Mouse (Mus musculus) gastrocnemius, postnatal 25 days (tissue): ENCODE results near the gene Spata20. TPM values are rescaled to one million over a fixed set of nuclear protein-coding genes. Genes with fewer than 3 reads are reported as not detected.

ENCODE experiments used
- DNase-seq: peaks from one replicate; pipeline ENCODE4 v3.0.0; 2022
- total RNA-seq, 2 experiments: library from RNA; stranded (reverse); gene quantifications; 1 replicate in 1 of 2; 2 replicates in 1 of 2; pipeline ENCODE4 v1.2.3; 2021

Spata20 gene
- total RNA-seq, 2 experiments from 2014 or later: not detected

DNA sequence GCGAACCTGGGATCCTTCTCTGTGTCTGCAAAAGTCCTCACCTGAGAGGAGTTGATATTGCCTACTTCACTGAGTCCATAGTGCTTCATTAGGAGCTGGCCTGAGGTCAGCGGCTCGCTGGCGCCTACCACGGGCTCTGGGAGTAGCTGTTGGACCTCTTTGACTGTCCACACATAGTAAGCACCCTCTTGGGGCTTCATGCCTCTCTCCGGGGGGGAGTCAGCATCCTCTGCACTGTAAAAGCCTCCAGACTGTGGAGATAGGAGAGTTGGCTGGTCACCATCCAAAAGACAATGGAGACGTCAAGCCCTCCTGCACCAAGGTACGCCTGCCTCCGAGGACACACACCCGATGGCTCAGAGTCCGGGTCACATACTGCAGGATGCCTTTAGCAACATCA, 3.2 kb downstream of the Spata20 start:
- DNase-seq: no peak

DNA sequence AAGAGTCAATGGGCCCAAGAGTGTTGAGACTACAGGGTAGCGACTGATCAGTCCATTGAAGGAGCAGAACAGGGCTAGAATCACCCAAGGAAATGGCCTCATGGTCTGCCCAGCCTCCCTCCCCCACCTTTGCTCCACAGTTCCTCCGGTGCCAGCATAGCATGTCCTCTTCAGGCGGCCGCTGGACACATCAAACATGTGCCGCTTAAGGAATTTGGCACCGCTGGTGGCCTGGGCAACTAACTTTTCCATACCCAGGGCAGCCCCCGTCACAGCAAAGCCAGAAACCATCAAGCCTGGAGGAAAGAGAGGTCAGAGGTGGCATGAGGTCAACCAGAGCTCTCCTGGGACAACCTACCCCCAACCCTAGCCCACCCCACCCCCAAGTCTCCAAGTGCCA, 4.0 kb downstream of the Spata20 start:
- no peak for DNase-seq

DNA sequence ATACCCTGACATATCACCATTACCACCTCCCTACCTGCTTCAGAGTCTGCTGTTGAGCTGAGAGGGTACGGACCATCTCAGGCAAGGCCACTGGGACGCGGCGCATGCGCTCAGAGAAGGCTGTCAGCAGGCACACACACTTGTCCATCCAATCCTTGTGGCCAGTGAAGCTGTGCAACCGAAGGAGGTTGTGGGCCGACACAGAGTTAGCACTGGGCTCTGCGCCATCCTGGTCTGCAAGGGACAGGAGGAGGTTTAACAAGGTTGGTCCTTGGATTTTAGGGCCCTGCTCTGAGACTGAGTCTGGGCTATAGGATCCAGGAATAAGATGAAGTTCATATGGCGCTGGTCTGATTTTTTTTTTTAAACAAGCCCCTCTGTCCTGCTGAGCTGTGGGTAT, 5.6 kb downstream of the Spata20 start:
- DNase-seq: no peak

DNA sequence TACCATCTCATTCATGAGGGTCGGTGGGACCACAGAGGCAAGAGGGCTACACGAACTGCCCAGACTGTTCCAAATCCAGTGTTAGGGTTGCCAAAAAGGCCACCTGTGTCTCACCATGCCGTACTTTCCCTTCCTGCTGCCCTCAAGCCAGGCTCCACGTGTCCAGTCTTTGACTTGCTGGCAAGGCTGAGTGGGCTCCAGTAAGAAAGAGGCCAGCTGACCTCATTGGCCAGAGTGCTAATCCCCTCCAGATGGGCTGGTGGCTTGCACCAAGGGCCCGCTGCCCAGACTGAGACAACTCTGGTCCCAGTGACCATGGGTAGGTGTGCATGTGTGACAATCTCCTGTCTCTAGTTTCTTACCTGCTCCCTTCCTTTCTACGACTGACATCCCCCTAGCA, 8.3 kb downstream of the Spata20 start:
- DNase-seq: peak; percentile 40

DNA sequence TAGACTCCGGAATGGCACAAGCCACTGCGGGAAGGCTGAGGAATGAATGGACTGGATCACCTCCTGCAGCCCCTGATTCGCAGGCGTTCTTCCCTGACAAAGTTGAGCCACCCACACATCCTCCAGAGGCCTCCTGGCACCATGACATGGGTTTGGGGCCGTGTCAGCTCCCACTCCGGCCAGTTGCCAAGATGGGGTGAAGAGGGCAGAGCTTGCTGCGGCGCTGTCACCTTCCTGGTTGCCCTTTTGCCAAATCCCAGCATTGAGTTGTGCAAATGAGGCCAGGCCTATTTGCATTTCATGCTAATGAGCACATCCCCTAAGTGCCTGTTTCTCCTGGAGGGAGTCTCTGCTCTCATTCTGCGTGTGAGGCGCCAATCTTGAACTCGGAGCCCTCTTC, 10.3 kb downstream of the Spata20 start:
- DNase-seq: no peak

DNA sequence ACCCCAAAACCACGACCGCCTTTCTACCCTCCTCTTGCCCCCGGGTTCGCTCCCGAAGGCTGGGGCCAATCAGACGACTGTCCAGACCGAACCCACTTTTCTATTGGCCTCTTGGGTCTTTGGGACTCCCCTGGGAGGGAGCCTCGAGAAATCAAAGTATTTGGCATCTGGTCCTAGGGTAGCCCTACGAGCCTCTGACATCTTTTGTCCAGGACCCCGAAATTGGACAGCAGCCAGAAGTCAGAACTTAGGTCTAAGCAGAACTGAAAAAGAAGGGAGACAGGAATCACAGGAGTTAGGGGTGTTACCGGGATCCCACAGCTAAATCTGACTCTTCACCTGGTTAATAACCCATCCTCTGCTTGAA, 11.5 kb downstream of the Spata20 start:
- no peak for DNase-seq

DNA sequence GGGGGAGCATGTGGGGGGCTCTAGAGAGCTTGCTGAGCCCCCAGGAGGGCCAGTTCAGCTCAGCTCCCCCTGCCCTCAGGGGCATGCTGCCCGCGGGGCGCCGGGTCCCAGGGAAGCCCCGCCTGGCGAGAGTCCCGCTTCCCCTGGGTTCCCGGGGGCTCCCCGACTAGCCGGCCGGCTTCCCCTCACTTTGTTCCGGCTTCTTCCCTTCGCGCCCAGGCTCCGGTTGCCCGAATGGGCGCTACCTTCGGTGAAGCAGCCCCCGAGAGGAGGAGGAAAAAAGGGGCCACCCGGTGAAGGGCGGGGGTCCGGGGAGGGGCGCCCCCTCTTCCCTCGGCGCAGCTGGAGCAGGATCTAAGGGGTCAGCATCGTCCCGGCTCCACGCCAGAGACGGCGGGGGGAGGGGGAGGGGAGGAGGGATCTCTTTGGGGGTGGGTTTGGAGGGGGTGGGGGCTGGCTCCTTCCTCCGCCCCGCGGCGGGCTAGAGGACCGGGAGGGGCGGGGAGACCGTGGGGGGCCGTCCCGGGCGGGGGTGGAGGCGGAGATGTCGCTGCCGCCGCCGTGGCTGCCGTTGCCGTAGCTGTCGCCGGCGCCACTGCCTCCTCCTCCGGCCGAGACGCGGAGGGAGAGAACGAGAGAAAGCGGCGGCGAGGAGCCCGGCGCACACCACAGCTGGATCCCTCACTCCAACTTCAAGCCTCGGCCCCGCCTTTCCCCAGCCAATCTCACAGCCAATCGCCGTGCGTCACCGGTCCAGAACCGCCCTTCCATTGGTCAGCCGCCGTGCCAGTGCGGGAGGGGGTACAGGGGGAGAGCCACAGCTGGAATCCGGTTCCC, 12.1 kb downstream of the Spata20 start, which contains the start of gene Cacna1g:
Cacna1g (minus strand) TSS at position 492 of the 837 bp plus-strand sequence.
- DNase-seq: peak; percentile 89

DNA sequence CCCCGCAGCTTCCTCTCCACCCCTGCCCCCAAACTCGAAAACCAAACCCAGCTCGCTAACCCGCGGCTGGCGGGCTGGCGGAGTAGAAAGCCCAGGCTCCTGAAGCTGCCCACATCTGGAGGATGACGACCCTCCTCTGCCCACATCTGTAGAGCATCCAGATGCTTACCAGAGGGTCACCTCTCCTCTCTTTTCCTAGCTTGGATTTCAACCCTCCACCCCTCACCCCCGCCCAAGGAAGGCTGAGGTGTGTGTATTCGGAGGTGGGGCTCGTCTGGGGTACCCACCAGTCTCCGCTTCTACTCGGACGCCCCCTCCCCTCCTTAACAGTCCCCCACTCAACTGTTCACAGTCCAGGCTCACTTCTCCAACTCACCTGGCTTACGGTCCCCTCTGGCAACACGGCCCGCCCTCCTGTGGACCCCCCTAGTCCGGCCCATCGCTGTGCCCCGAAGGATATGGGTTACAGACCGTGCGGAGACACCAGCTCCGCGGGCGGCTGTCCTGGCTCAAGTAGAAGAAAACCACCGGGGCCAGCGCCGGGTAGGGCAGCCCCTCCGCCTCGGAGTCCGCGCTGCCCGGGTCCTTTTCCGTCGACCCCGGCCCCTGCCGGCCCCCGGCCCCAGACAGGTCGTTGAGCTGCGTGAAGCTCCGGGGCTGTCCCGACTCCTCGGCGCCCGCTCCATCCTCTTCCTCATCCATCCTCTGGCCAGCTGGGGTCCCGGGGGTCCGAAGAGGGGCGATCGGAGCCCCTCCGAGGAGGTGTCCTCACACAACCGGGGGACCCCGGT, 12.9 kb downstream of the Spata20 start:
- DNase-seq: no peak

DNA sequence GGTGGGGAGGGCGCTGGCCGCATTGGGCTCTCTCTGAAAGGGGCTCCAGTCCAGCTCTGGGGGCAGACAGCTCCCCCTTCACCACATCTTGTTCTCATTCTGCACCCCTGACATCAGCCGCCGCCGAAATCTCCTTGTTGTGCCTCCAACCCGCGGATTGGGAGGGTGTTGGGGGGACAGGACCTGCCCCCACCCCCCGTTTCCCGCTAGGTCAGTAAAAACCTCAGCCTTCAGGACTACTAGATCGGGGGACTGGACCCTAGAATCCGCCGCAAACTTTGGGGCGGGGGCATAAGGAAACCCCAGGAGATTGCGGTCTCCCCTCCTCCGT, 13.4 kb downstream of the Spata20 start:
- no peak for DNase-seq

DNA sequence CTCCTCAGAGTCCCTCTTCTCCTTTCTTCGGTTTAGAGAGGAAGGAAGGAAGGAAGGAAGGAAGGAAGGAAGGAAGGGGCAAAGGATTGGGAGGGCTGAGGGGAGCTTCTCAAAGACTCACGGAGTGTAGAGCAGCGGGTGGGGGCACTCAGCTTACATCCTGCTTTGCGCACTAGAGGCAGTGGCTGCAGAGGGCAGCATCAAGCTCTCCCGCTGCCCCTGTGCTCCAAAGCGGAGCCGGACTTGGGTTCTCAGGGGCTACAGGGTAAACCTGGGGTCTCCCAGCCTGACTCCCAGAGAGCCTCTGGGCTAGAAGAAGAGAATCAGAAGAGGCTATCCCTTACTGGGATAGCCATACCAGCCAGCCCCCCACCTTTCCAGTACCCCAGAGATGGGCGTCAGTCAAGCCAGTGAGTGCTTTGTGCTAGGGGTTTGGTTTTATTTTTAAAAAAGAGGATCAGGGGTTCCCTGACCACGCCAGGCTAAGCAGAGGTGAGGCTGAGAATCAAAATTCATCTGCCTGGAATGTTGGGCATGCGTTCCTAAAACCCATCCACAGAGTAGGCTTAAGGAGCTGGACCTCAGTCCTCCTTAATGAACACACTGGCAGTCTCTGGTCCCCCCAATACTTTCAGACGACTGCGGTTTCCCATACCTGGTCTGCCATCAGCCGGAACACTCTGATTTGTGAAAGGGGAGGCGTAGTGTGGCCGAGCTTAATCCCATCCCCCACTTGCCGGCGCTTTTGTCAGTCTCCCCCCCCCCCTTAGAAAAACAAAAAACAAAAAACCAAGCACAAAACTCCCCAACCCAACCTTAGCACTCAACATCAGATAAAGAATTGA, 14.0 kb downstream of the Spata20 start:
- no peak for DNase-seq

DNA sequence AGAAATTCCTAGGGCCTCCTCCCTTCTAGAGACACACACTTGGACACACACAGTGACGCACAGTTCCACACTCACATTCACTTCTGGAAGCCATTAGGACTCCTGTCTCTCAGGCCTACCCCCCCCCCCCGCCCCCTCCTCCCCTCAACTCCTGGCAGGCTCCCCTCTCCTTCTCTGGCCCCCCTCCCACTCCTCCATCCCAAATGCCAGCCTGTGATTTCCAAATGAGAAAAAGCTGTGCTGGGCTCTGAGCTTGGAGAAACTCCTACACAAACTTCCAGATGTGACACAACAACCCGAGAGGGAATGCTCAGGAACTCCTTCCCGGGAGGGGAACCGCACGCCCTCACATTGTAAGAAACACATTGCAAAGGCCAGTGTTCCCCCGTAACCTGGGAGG, 15.6 kb downstream of the Spata20 start:
- no peak for DNase-seq

DNA sequence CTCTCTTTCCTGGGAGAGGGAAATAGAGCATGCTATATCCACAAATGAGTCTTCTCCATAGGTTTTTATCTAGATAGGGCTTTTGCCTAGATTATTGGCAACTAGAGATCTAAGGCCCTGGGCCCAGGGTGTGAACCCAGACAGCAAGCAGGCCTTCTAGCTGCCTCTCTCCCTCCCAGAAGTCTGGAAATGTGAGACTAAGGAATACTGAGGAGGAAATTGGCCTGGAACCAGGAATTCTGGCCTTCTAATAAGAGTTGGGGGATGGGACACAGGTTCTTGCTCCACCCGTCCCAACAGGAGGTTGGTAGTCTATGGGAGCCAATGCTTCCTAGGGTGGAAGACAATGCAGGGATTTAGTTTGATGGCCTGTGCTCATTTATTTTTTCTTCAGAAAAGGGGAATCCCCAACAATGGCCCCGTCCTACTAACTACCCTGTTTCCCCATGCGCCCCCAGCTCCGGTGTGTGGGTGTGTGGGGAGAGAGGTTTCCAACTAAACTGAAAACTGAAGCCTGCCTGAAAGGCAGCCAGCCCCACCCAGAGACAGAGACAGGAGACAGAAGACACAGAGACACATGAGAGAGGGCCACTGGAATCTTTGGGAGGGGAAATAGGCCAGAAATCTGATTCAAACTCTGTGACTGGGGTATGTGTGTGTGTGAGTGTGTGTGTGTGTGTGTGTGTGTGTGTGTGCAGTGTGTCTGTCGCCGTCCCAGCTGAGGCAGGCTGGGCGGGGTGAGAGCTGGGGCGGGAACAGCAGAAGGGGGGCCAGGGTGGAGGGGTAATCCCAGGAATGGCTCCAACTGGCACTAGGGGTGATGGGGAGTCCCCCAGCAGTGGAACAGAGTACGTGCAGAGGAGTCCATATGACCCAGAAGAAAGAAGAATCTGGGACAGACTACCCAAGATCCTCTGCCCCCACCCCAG, 16.6 kb downstream of the Spata20 start:
- peak; percentile 40 for DNase-seq

DNA sequence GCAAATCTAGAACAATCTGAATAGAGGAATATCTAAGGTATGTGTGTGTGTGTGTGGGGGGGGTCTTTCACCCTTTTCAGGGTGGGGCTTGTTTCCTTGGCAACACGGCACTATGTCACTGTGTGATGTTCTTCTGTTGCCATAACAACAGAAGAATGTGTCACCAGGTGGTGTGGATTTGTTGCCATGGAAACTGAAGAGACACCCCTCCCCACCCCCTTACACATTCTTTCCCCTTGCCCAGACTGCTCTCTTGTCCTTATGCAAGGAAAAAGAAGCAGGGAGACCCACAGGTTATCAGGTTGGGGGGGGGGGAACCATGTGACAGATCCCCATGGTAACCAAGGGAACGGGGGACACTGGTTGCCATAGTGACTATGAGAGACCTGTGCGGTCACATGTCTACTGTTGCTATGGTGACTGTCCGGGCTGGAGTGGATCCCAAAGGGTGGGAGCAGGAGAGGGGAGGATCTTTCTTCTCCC, 17.4 kb downstream of the Spata20 start:
- DNase-seq: no peak

DNA sequence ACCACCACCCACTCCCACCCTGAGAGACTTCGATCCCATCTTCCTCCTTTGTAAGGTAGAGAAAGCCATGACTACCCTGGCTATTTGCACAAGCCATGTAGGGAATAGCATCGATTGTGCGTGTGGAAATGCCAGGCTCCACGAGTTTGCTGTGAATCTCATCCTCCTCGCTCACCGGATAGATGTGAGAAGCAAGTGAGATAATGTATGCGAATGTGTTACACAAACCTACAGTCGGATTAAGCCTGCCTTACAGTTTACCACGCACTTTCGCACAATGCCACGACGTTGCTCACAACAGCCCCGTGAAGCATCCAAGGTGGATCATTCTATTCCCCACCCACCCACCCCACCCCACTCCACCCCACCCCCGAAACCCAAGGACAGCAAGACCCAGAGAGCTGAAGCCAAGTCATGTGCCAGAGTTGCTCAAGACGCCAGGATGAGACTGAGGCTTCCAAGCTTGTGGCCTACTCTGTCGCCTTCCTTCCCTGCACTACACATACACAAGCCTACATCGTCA, 19.6 kb downstream of the Spata20 start:
- no peak for DNase-seq

DNA sequence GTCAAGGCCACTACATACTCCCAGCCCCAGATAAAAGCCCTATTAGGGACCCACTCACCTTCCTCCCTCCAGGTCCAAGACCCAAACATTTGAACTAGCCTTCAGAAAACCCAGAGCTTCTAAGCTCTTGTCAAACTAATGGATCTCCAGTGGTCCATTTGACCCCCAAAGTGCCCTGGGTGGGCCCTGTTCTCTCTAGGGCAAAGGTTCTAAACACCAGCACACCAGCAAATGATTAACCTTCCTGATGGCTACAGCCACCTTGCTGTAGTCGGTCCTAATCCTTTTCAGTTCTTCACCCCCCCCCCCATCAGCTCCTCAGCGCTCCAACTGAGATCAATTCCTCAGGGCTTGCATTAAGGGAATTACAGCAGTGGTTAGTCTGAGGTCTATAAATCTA, 21.8 kb downstream of the Spata20 start:
- no peak for DNase-seq

DNA sequence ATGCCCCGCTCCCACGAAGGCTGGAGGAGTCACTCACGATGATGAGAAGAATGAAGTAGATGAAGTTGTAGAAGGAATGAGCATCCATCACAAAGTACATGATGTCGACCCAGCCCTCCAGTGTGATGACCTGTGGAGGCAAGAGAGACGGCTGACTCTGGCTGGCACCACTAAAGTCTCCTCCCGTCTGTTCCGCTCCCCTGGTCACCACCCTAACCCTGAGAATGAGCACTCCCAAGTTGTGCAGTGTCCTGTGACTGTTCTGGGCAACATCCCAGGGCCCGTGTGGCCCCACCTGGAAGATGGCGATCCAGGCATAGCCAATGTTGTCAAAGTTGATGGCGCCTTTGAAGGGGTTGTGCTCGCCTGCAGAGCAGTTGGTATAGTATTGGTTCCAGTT, 24.1 kb downstream of the Spata20 start:
- no peak for DNase-seq

DNA sequence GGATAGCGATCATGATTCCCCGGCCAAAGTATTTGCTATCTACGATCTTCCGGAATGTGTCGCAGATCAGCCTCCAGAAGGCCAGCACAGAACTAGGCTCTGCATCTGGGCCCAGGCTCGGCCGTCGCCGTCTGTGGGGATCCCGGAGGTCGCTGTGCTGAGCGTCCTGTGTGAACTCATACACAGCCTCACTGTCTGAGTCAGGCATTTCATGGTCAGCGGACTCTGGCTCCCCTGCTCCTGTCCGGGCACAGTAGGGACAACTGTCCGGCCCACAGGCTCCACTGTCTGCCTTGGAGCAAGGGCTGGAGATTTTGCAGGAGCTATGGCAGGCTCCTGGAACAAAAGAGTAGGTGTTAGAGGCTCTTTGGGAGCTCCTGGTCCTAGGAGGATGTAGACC, 29.0 kb downstream of the Spata20 start:
- DNase-seq: no peak

DNA sequence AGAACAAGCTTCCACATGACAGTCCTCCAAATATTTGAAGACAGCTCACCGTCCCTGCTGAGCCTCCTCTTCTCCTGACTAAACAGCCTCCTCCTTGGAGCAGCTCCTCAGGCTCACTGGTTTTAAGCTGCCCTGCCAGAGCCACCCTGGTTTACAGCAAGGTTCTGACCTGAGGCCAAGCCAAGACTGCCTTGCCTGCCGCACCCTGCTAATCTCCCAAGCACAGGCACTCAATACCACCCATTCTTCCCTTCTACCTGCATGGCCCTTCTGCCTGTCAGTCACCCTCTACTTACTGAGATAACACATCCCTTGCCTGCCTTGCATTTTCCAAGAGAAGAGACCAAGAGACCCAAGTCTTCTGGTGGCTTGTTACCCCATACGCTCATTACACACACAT, 29.6 kb downstream of the Spata20 start:
- no peak for DNase-seq

DNA sequence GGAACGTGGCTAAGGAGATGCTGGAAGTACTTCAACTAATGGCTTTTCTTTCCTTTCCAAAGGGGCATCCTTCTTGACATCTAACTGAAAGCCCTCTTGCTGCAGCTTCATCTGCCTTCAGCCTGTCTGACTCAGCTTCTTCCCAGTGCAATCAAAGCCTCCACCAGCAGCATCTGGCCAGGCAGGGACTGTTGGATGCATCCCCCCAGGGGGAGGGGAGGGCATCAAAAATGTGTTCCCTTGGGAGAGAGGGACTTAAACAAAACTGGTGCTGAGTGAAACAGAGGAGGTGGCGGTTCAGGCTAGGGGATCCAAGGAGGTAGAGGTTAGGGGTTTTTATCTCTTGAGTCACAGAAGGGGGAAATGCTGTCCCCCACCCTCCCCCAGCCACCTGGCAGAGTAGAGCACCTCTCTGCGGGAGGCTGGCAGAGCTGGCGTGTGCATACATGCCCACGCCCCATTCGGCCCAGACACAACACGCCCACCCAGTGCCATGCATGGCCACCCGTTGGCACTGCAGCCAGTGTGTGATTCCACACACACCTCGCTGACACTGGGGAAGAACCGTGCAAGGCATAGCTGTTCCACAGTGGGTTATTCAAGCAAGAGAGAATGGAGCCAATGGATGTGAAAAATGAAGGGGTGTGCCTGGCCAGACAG, 30.7 kb downstream of the Spata20 start:
- no peak for DNase-seq

DNA sequence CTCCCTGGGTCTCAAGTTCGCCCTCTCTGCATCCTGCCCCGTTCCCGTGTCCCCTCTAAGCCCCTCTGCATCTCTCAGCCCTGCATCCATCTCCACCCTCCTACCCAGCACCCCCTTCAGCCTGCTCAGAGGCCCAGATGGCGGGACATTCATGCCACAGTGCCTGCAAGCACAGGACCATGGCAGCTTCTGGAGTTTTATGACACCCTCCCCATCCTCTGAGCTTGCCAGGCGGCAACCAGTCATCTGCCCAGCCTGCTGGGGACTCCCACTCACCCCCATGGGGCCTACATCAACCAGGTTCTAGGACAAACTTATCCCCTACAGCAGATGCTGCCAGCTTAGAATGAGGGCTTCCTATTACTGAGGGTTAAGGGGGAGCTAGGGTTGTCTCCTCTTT, 31.2 kb downstream of the Spata20 start:
- DNase-seq: no peak
